Mouse (Mus musculus) T-helper 17 cell (primary cell): ENCODE measurements around the gene Ppef1.

Experiments used
- in situ Hi-C, 2 experiments: fragments of 300-600 bp; cut with MboI, MseI; formaldehyde crosslinking; loops; 1 replicate in 1 of 2; 2 replicates in 1 of 2; pipeline ENCODE4 v1.15.1; 2025; ENCODE audit warnings: high pct_unique_total_duplicates in 2 of 2

The Ppef1 gene

DNA sequence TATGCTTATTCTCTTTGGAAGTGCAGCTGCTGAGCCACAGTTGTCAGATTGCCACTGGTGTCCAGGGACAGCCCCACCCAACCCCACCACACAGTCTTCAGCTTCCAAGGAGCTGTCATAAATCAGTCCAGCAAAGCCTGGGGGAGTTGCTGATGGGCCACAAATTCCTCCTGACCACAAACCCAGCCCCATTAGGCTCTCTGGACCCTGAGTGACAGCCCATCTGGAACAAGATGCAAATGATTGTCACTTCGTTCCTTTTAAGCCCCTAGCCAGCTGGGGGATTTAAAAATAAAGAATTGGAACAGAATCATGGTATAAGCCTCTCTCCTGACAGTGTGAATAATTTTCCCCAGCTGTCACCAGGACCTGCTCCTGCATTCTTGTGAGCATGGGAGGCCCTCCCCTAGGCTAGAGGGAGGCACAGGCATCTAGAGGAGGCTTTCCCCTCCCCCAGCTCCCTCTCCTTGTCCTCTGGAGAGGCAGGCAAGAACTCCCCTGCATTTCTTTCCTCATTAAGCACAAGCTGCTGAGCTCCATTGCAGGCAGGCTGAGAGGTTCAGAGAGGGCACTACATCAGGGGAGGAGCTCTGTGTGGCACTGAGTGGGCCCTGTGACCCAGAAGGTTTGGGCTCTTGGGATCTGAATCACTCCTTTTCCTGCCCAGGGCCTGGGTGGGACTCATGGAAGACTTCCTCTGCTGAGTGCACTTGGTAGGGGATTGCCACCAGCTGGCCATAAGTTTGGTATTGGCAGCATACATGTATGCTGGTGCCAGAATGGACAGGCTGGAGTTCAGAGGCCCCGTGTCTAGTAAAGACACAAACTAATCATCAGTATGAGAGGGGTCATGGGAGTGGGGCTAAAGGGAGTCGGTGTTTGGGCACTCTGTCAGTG is 136.8 kb downstream of the Ppef1 start:
- in situ Hi-C loops = no loop called here

DNA sequence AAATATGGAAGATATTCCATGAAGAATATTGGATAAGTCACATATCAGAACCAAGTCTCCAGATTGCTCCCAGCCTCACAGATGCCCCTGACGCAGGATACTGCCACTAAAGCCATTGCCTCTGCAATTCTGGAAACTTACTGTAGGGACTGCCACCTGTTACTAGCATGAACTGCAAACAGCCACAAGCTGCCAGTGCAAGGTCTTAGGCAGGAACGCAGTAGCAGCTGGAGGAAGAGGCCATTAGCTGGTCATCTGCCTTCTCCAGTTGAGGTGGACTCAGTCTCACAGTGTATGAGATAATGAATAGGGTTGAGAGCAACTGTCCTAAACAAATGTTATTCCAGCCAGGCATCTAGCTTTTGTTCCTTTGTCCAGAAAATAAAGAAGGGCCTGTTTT is 137.5 kb downstream of the Ppef1 start:
- in situ Hi-C loops = no loop called here

DNA sequence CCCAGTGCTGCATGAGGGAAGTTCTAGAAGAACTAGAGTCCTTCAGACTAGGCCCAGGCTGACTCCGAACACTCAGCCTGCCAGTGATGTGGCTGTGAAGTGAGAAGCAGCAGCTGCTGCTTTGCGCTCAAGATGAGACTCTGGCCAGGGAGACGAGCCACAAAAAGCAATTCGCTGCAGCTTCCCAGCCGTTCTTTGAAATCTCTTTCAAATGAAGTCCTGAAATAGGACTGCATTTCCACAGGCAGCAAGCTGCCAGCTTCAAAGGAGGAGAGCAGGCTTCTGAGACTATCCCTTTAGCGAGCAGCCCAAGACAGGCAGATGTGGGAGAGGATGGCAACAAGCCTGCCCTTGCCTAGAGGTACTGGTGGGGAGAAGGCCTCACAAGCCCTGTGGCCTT is 142.6 kb downstream of the Ppef1 start:
- in situ Hi-C loops = no loop called here

DNA sequence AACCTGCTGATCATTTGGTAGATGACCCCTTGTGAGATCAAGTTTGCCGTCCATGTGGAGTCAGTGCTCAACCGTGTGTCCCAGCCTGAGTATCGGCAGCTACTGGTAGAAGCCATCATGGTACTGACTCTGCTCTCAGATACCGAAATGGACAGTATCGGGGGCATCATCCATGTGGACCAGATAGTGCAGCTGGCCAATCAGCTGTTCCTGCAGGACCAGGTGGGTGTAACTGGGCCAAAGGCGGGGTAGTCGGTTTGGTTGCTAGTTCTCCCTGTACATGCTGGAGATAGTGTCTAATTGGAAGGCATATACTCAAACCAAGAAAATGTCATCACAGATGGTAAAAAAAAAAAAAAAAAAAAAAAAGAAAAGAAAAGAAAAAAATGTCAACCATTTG is 145.4 kb downstream of the Ppef1 start:
- in situ Hi-C loops = no loop called here

DNA sequence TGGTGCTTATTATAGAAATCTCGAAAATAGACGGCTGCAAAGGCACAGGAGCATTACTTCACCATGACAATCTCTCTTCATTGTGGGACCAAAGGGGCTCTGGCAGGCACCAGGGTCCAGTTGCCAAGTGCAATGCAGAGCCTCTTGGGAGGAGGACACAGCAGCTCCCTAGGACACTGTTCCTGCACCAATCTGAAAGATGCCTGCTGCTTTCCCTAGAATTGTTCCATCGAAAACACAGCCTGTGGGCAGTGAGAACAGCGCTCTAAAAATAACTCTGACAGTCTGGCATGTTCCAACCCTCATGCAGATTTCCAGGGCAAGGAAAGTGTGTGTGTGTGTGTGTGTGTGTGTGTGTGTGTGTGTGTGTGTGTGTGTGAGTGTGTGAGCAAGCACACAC is 147.0 kb downstream of the Ppef1 start:
- in situ Hi-C loops = no loop called here

DNA sequence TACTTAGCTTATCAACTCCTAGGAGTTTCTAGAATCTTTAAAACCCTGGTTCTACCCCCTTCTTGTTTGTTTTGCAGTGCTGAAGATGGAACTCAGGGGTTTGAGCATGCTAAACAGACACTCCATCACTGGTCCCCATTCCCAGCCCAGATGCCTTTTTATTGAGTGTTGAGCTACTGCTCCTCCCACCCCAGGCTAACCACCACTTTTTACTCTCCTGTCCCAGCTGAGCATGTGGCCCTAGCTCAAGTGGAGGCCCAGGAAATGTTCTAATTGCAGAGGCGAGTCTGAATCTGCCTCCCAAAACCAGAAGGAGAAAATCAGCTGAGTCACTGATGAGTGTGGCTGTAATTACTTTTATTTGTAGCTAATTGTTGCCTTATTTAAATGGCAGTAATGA is 150.5 kb downstream of the Ppef1 start:
- in situ Hi-C loops = no loop called here

DNA sequence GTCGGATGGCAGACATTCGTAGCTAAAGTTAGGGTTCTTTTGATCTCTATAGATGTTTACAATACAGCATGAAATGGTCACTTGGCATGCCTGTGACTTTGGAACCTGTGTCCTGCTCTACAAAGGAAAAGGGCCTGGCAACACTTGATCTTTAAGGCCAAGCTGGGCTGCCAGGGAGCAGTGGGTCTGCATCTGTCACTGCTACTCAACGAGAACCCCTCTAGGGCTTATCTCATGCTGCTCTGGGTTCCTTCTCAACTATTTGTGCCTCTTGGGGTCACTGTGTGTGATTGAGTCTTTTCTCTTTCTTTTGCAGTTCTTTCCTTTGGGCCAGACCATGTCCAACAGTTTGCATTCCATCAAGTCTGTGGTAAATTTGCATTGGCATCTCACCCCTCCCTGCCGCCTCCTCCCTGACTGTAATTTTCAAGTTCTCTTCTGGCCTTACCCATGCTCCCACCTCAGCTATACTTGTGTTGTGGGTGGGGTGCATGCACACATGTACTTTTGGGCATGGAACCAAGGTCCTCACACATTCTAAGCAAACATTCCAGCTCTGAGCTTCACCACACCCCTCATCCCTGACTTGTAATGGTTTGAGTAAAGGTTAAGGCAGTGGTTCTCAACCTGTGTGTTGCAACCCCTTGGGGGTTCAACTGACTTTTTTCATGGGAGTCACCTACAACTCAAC is 151.3 kb downstream of the Ppef1 start:
- in situ Hi-C loops = no loop called here

DNA sequence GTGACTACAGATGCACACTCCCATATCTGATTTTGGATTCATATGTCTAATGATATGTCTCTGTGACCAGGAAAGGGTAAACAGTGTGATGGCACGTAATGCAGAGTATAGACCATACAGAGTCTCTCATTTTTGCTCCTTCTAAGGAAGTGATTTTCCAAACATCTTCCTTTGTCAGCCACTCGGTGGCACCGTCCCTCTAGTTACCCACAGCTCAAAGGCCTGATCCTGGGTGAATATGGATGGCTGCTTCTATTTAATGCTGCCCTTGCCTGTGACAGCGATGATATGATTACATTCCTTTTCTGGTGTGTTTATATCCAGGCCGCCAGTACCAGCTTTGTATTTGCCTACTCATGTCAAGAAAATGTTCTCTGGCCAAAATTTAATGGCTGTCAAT is 152.0 kb downstream of the Ppef1 start:
- in situ Hi-C loops = no loop called here
